Mouse (Mus musculus) midbrain, embryonic 15.5 days (tissue): ENCODE data around the gene Ppp2r5d. TPM values are rescaled to one million over a fixed set of nuclear protein-coding genes. Genes with fewer than 3 reads are reported as not detected.

Experiments used
- ATAC-seq: fragments of 200-750 bp; cut with Nextera tagmentation; replicated peaks from 2 replicates; pipeline ENCODE4 v1.8.0; 2017; ENCODE audit warnings: moderate TSS enrichment
- H3K27ac ChIP-seq: fragments of 300-500 bp; sonication (generic); 2 replicates; pipeline ENCODE4 v1.5.1; 2015; ENCODE audit warnings: mild to moderate bottlenecking, inconsistent platforms
- H3K27me3 ChIP-seq: fragments of 300-500 bp; sonication (generic); replicated peaks from 2 replicates; pipeline ENCODE4 v1.6.1; 2015; ENCODE audit warnings: inconsistent platforms
- H3K36me3 ChIP-seq: fragments of 300-500 bp; sonication (generic); replicated peaks from 2 replicates; pipeline ENCODE4 v1.6.1; 2015; ENCODE audit warnings: inconsistent platforms
- H3K4me1 ChIP-seq: fragments of 300-500 bp; sonication (generic); 2 replicates; pipeline ENCODE4 v1.6.1; 2015; ENCODE audit warnings: inconsistent platforms
- H3K4me2 ChIP-seq: fragments of 300-500 bp; sonication (generic); 2 replicates; pipeline ENCODE4 v1.6.1; 2015; ENCODE audit warnings: inconsistent platforms, mild to moderate bottlenecking, moderate library complexity
- H3K4me3 ChIP-seq: fragments of 300-500 bp; sonication (generic); 2 replicates; pipeline ENCODE4 v1.5.1; 2015; ENCODE audit warnings: mild to moderate bottlenecking, inconsistent platforms
- H3K9ac ChIP-seq: fragments of 300-500 bp; sonication (generic); 2 replicates; pipeline ENCODE4 v1.6.1; 2015; ENCODE audit warnings: mild to moderate bottlenecking, inconsistent platforms
- H3K9me3 ChIP-seq: fragments of 300-500 bp; sonication (generic); 2 replicates; pipeline ENCODE4 v1.6.1; 2016; ENCODE audit warnings: inconsistent platforms
- WGBS: fragments of 180-500 bp; shearing (Covaris S2); methylation state at CpG from one replicate; pipeline ENCODE4 v1.1.7; 2015; ENCODE audit warnings: mixed read lengths; 5-methylcytosine and 5-hydroxymethylcytosine counted together
- polyA plus RNA-seq: library from polyadenylated mRNA; unstranded; fragments of >200 nt; fragmentation: Nextera tagmentation; extraction: Ambion mirVana; gene quantifications from 2 replicates; pipeline ENCODE4 v1.2.1, GENCODE M21; 2015

Gene Ppp2r5d
- polyA plus RNA-seq, 1 experiment from 2014 or later: 103 TPM

DNA sequence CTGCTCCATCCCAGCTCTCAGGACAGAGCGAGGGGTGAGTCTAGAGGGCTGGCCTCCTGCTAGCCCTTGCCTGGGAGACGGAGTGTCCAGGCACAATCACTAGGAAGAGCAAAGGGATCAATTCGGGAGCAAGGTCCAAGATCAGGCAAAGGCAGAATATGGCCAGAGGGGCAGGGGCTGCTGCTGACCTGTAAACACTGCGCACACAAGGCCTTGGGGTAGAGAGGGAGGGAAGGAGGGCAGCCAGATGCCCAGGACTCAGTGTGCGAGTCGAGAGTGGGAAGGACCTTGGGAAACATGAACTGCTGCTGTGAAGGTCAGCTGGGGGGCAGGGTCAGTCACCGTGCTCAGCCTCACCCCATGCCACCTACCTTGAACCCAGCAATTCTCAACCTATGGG lies 30.4 kb upstream of the Ppp2r5d start:
- Histone ChIP-seq H3K27me3 (no peaks in the 10 kb centered on the region), H3K36me3 (peaks cover 12% of the 10 kb centered on the region; the same call in 1 of the 2 replicates), H3K9me3 (no peaks in the 10 kb centered on the region), H3K9ac (no peak overlapping the region), H3K4me1 (no peaks in the 10 kb centered on the region), H3K4me3 (no peak overlapping the region), H3K27ac (no peak overlapping the region), H3K4me2 (no peak overlapping the region)
- WGBS: 89% methylated on average over 7 of the region's 7 CpGs
- no peak for ATAC-seq

DNA sequence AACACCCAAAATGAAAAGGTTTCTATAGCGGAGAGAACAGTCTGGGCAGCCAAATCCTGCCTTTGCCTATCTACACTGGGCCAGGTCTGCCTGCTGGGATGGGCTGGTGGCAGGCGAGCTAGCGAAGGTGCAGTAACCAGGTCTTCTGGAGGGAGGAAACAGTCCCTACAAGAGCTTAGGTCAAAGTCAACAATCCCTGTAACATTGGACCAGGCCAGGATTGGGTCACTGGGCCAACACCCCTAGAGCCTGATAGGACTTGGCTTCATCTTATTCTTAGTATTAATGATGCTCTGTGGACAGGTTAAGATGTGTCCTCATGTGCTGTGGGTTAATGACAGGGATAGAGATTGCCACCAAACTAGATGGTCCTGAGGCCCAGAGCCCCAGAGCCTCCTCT lies 29.1 kb upstream of the Ppp2r5d start:
- H3K36me3 ChIP-seq: peaks cover 12% of the 10 kb centered on the region; the same call in 1 of the 2 replicates
- H3K9ac ChIP-seq: no peak overlapping the region
- no peaks in the 10 kb centered on the region for H3K4me1 ChIP-seq
- no peak overlapping the region for H3K27ac ChIP-seq
- H3K4me2 ChIP-seq: no peak overlapping the region
- no peak for ATAC-seq
- peaks cover under 1% of the 10 kb centered on the region; the same call in 1 of the 2 replicates for H3K27me3 ChIP-seq
- H3K9me3 ChIP-seq: no peaks in the 10 kb centered on the region
- no peak overlapping the region for H3K4me3 ChIP-seq
- 96% methylated on average over 3 of the region's 3 CpGs for WGBS

GRCm38 (mm10) chr17:46728904-46729318 lies 24.0 kb upstream of the Ppp2r5d start, which contains the start of gene Gnmt:
Gnmt (minus strand) TSS chr17:46729168.
- Histone ChIP-seq H3K9ac (no peak within 1 kb of the TSS), H3K4me3 (no peak within 1 kb of the TSS), H3K27me3 (peaks cover 7% of the 10 kb centered on the region), H3K27ac (no peak within 1 kb of the TSS), H3K4me2 (peak within 1 kb of the TSS; percentile 17; the same call in 1 of the 2 replicates), H3K36me3 (peaks cover 7% of the 10 kb centered on the region; the same call in 1 of the 2 replicates), H3K4me1 (no peaks in the 10 kb centered on the region), H3K9me3 (no peaks in the 10 kb centered on the region)
- ATAC-seq: no peak; the same call in 1 of the 2 replicates
- 20% methylated on average over 24 of the region's 24 CpGs for WGBS

GRCm38 (mm10) chr17:46728496-46728895 lies 23.6 kb upstream of the Ppp2r5d start:
- H3K9me3 ChIP-seq: no peaks in the 10 kb centered on the region
- H3K27me3 ChIP-seq: peaks cover 7% of the 10 kb centered on the region
- ATAC-seq: no peak; the same call in 1 of the 2 replicates
- H3K4me2 ChIP-seq: no peak overlapping the region
- H3K4me1 ChIP-seq: no peaks in the 10 kb centered on the region
- 55% methylated on average over 11 of the region's 11 CpGs for WGBS
- H3K9ac ChIP-seq: no peak overlapping the region
- peaks cover 11% of the 10 kb centered on the region; the same call in 1 of the 2 replicates for H3K36me3 ChIP-seq
- no peak overlapping the region for H3K4me3 ChIP-seq
- H3K27ac ChIP-seq: no peak overlapping the region

GRCm38 (mm10) chr17:46728021-46728420 lies 23.1 kb upstream of the Ppp2r5d start:
- H3K4me3 ChIP-seq: no peak overlapping the region
- no peak overlapping the region for H3K27ac ChIP-seq
- 43% methylated on average over 6 of the region's 6 CpGs for WGBS
- no peaks in the 10 kb centered on the region for H3K9me3 ChIP-seq
- H3K4me2 ChIP-seq: no peak overlapping the region
- no peak for ATAC-seq
- H3K36me3 ChIP-seq: peaks cover 14% of the 10 kb centered on the region; the same call in 1 of the 2 replicates
- peaks cover 7% of the 10 kb centered on the region for H3K27me3 ChIP-seq
- no peaks in the 10 kb centered on the region for H3K4me1 ChIP-seq
- no peak overlapping the region for H3K9ac ChIP-seq

GRCm38 (mm10) chr17:46727271-46727670 lies 22.4 kb upstream of the Ppp2r5d start:
- H3K9me3 ChIP-seq: no peaks in the 10 kb centered on the region
- no peak overlapping the region for H3K4me2 ChIP-seq
- no peaks in the 10 kb centered on the region for H3K4me1 ChIP-seq
- H3K36me3 ChIP-seq: peaks cover 14% of the 10 kb centered on the region; the same call in 1 of the 2 replicates
- H3K27ac ChIP-seq: no peak overlapping the region
- no peak overlapping the region for H3K9ac ChIP-seq
- 91% methylated on average over 11 of the region's 11 CpGs for WGBS
- ATAC-seq: no peak
- peaks cover 7% of the 10 kb centered on the region for H3K27me3 ChIP-seq
- no peak overlapping the region for H3K4me3 ChIP-seq

- Histone ChIP-seq H3K27ac (no peak overlapping the region), H3K4me1 (no peaks in the 10 kb centered on the region), H3K9ac (no peak overlapping the region), H3K9me3 (no peaks in the 10 kb centered on the region), H3K27me3 (peaks cover 7% of the 10 kb centered on the region), H3K4me2 (no peak overlapping the region), H3K4me3 (no peak overlapping the region), H3K36me3 (peaks cover 14% of the 10 kb centered on the region; the same call in 1 of the 2 replicates)
- 94% methylated on average over 26 of the region's 26 CpGs for WGBS
- ATAC-seq: no peak
Measured at GRCm38 (mm10) chr17:46725731-46726645, 21.1 kb upstream of the Ppp2r5d start.

DNA sequence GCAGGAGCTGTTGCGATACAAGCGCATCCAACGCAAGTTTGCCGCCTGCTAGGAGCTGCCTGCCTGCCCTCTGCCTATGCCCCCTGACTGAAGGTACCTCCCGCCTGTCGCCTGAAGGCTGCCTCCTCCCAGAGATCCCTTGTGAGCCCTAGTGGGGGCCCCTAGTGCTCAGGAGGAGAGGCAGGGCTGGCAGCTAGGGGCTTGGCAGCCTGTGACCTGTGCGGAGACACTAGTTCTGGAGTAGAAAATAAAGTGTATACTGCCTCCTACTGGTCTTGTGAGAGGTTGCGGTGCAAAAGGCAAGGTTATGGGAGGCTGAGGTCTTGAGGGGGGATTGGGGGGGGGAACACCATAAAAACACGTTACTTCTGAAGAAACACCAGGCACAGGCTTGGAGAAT lies 20.4 kb upstream of the Ppp2r5d start:
- H3K4me1 ChIP-seq: no peaks in the 10 kb centered on the region
- H3K27ac ChIP-seq: no peak overlapping the region
- 45% methylated on average over 9 of the region's 9 CpGs for WGBS
- no peak overlapping the region for H3K4me3 ChIP-seq
- H3K36me3 ChIP-seq: peaks cover 14% of the 10 kb centered on the region; the same call in 1 of the 2 replicates
- H3K9me3 ChIP-seq: no peaks in the 10 kb centered on the region
- peaks cover 7% of the 10 kb centered on the region for H3K27me3 ChIP-seq
- no peak overlapping the region for H3K4me2 ChIP-seq
- no peak for ATAC-seq
- no peak overlapping the region for H3K9ac ChIP-seq

DNA sequence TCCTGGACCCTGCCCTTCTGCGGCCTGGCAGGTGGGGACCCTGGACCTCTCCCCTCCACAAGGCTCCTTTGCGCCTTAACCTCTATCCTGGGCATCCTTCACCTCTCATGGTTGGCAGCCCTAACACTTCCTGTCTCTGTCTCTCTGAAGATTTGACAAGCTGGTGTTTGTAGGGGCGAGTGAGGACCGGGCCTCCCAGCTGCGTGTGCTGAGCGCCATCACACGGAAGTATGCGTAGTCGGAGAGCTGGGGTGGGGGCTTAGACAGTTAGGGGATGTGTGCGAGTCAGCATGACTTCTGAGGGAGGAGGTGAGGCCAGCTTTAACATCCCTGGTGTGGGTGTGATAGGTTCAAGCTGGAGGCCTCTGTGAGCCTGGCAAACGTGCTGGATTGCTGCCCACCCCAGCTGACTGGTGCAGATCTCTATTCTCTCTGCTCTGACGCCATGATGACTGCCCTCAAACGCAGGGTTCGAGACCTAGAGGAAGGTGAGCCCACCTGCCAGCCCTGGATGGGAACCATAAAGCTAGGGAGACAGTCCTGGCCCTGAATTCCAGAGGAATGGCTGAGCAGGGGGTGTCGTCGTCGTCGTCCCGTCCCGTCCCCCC lies 19.7 kb upstream of the Ppp2r5d start:
- WGBS: 81% methylated on average over 20 of the region's 20 CpGs
- H3K9ac ChIP-seq: no peak overlapping the region
- H3K36me3 ChIP-seq: peaks cover 14% of the 10 kb centered on the region; the same call in 1 of the 2 replicates
- no peak overlapping the region for H3K27ac ChIP-seq
- H3K27me3 ChIP-seq: peaks cover 7% of the 10 kb centered on the region
- H3K4me2 ChIP-seq: no peak overlapping the region
- no peaks in the 10 kb centered on the region for H3K4me1 ChIP-seq
- H3K4me3 ChIP-seq: no peak overlapping the region
- no peak for ATAC-seq
- no peaks in the 10 kb centered on the region for H3K9me3 ChIP-seq

DNA sequence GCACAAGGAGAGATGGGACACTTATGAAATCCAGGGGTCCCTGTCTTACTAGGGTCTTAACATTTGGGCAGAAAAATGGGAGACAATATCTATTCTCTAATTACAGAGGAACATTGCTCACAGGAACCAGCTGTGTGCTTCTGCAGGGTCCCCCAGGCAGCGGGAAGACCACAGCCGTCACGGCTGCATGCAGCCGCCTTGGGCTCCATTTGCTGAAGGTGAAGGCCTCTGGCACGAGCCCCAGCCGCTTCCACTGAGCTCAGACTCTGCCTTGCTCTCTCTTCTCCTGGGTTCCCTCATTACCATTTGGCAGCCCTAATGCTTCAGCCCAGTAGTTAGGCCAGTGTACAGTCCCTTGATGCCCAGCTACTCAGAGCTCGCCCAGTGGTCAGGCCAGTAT lies 16.2 kb upstream of the Ppp2r5d start:
- WGBS: 89% methylated on average over 7 of the region's 7 CpGs
- Histone ChIP-seq H3K27ac (no peak overlapping the region), H3K4me3 (no peak overlapping the region), H3K27me3 (no peaks in the 10 kb centered on the region), H3K9ac (no peak overlapping the region), H3K4me2 (no peak overlapping the region), H3K36me3 (peaks cover 14% of the 10 kb centered on the region; the same call in 1 of the 2 replicates), H3K9me3 (no peaks in the 10 kb centered on the region), H3K4me1 (no peaks in the 10 kb centered on the region)
- ATAC-seq: no peak

- no peak overlapping the region for H3K9ac ChIP-seq
Measured at GRCm38 (mm10) chr17:46714756-46715481, 10.0 kb upstream of the Ppp2r5d start.

DNA sequence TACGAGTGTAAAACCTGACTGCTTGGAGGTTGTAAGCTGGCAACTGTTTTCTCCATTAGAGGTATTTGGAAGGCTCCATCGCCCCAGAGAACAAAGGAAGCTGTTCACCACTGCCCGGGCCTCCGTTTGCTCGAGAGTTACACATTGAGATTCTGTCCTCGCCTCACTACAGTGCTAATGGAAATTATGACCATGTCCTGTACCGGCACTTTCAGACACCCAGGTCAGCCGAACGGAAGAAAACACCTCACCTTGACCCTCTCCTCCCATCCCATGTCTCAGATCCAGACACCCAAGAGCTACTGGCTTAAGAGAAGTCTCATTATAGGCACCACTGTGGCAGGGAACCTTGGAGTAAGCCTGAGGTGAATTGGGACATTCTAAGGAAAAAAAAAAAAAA lies 8.9 kb upstream of the Ppp2r5d start:
- no peaks in the 10 kb centered on the region for H3K27me3 ChIP-seq
- peaks cover 16% of the 10 kb centered on the region for H3K4me1 ChIP-seq
- H3K4me3 ChIP-seq: no peak overlapping the region
- H3K27ac ChIP-seq: no peak overlapping the region
- WGBS: 90% methylated on average over 9 of the region's 9 CpGs
- H3K9me3 ChIP-seq: no peaks in the 10 kb centered on the region
- no peak overlapping the region for H3K4me2 ChIP-seq
- peaks cover 14% of the 10 kb centered on the region for H3K36me3 ChIP-seq
- H3K9ac ChIP-seq: no peak overlapping the region
- ATAC-seq: no peak

More at GRCm38 (mm10) chr17:46714756-46715481, 10.0 kb upstream of the Ppp2r5d start:
- WGBS: 97% methylated on average over 11 of the region's 11 CpGs
- Histone ChIP-seq H3K36me3 (peaks cover 14% of the 10 kb centered on the region), H3K9me3 (no peaks in the 10 kb centered on the region), H3K4me3 (no peak overlapping the region), H3K4me2 (no peak overlapping the region), H3K27me3 (no peaks in the 10 kb centered on the region), H3K27ac (no peak overlapping the region), H3K4me1 (peaks cover 16% of the 10 kb centered on the region)
- ATAC-seq: no peak
